Mouse (Mus musculus): ENCODE data around the gene St3gal4.

GRCm38 (mm10) chr9:35111446-35111845 lies 7.6 kb downstream of the St3gal4 start:
- TF ChIP-seq CTCF (IDR thresholded peaks at IDR 0.05; ENCODE audit: control insufficient read depth, insufficient read depth, low read length): no peak
- no peak for TF ChIP-seq POLR2A (IDR thresholded peaks at IDR 0.05; ENCODE audit: borderline replicate concordance, control insufficient read depth, low read depth, low read length)

Measured in bone marrow, adult 2 months (tissue).